Mouse (Mus musculus) heart, embryonic 14.5 days (tissue): ENCODE measurements around the gene Psen2. TPM values are rescaled to one million over a fixed set of nuclear protein-coding genes. Genes with fewer than 3 reads are reported as not detected.

Source experiments
- ATAC-seq: fragments of 200-750 bp; cut with Nextera tagmentation; 2 replicates; pipeline ENCODE4 v1.8.0; 2017; ENCODE audit warnings: low read depth, moderate TSS enrichment; ENCODE audit not compliant: insufficient number of reproducible peaks, insufficient read depth, low FRiP score
- H3K27ac ChIP-seq, 2 experiments: fragments of 200-500 bp in 1 of 2; fragments of 300-500 bp in 1 of 2; sonication (generic) in 1 of 2; replicated peaks in 1 of 2; 2 replicates each; pipeline ENCODE4 v1.5.1; 2012 to 2014; ENCODE audit warnings: low read depth in 2 of 2, low read length in 2 of 2, control low read depth in 1 of 2, mild to moderate bottlenecking in 1 of 2, mixed read lengths in 1 of 2; ENCODE audit not compliant: control insufficient read depth in 1 of 2, insufficient read depth in 1 of 2
- H3K27me3 ChIP-seq: fragments of 300-500 bp; sonication (generic); 2 replicates; pipeline ENCODE4 v1.6.1; 2014; ENCODE audit warnings: mild to moderate bottlenecking, low read length, control low read depth; ENCODE audit not compliant: control insufficient read depth, insufficient read depth
- H3K36me3 ChIP-seq: fragments of 300-500 bp; sonication (generic); 2 replicates; pipeline ENCODE4 v1.6.1; 2014; ENCODE audit warnings: mild to moderate bottlenecking, control low read depth, low read length, mixed read lengths; ENCODE audit not compliant: control insufficient read depth, insufficient read depth
- H3K4me1 ChIP-seq, 2 experiments: fragments of 200-500 bp in 1 of 2; fragments of 300-500 bp in 1 of 2; sonication (generic) in 1 of 2; 2 replicates each; pipeline ENCODE4 v1.6.1; 2012 to 2014; ENCODE audit warnings: low read length in 2 of 2, control low read depth in 1 of 2, mixed read lengths in 1 of 2; ENCODE audit not compliant: control insufficient read depth in 2 of 2, insufficient read depth in 2 of 2
- H3K4me2 ChIP-seq: fragments of 300-500 bp; sonication (generic); 2 replicates; pipeline ENCODE4 v1.6.1; 2014; ENCODE audit warnings: mild to moderate bottlenecking, low read length
- H3K4me3 ChIP-seq, 2 experiments: fragments of 200-500 bp in 1 of 2; fragments of 300-500 bp in 1 of 2; sonication (generic) in 1 of 2; 2 replicates each; pipeline ENCODE4 v1.5.1; 2012 to 2014; ENCODE audit warnings: low read length in 2 of 2, mild to moderate bottlenecking in 2 of 2, control low read depth in 1 of 2, low read depth in 1 of 2, moderate library complexity in 1 of 2; ENCODE audit not compliant: control insufficient read depth in 1 of 2, insufficient read depth in 1 of 2
- H3K9ac ChIP-seq: fragments of 300-500 bp; sonication (generic); 2 replicates; pipeline ENCODE4 v1.6.1; 2014; ENCODE audit warnings: mild to moderate bottlenecking, low read length
- H3K9me3 ChIP-seq: fragments of 300-500 bp; sonication (generic); 2 replicates; pipeline ENCODE4 v1.6.1; 2016; ENCODE audit warnings: low read length, control low read depth; ENCODE audit not compliant: control insufficient read depth
- WGBS: fragments of 180-500 bp; shearing (Covaris S2); extraction: QIAGEN DNeasy Blood & Tissue Kit; methylation state at CpG from one replicate; pipeline ENCODE4 v1.1.7; 2014; 5-methylcytosine and 5-hydroxymethylcytosine counted together
- polyA plus RNA-seq: library from polyadenylated mRNA; unstranded; fragments of >200 nt; fragmentation: Nextera tagmentation; extraction: Ambion mirVana; gene quantifications from 2 replicates; pipeline ENCODE4 v1.2.1, GENCODE M21; 2014

Gene Psen2
- polyA plus RNA-seq, 1 experiment from 2014 or later = 14.7 TPM

DNA sequence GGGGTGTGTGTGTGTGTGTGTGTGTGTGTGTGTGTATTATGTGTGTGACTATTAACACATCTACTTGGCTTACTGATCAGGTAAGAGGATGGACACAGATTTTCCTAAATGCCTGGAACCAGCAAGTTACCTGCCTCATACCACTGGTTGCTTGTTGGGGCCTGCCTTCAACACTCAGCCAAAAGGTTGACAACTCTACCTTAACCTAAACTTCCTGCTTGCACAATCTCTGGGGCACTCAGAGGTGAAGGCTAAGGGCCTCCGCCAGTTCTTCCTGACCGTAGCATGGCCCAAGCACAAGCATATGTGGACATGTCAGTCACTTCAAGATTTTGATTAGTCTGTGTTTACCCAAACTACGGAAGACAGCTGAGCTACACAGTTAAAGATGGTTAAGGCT, 65.3 kb downstream of the Psen2 start:
- Histone ChIP-seq H3K4me1 (peaks cover 0 to 18% of the 10 kb centered on the region in 2 experiments; a peak in 3 of 4 replicates), H3K9me3 (no peaks in the 10 kb centered on the region), H3K4me2 (no peak overlapping the region), H3K27ac (no peak overlapping the region), H3K27me3 (no peaks in the 10 kb centered on the region), H3K4me3 (no peak overlapping the region), H3K9ac (no peak overlapping the region), H3K36me3 (no peaks in the 10 kb centered on the region)
- 73% methylated on average over 3 of the region's 3 CpGs for WGBS
- ATAC-seq = no peak

DNA sequence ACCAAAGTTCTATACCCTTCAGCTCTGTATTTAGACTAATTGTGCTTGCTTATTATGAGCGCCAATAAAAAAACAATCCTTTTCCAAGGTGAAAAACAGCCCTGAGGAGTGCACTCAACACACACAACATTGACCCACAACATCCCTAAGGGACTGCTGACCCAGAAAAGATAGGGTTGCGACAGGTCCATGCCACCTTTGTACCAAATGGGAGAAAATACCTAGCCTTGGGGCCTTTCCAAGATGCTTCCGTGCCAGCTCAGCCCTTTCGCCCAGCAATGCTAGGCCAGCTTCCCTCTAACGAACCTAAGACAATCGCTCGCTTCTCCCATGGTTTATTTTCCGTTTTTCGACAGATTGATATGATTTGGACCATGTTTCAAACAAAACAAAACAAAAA, 66.7 kb downstream of the Psen2 start:
- Histone ChIP-seq H3K4me3 (peak overlapping the region in 1 of 2 experiments; percentile 82; a peak in 2 of 4 replicates), H3K27me3 (no peaks in the 10 kb centered on the region), H3K9me3 (no peaks in the 10 kb centered on the region), H3K36me3 (no peaks in the 10 kb centered on the region), H3K4me1 (peaks cover under 1 to 23% of the 10 kb centered on the region in 2 experiments), H3K9ac (no peak overlapping the region), H3K4me2 (peak overlapping the region; percentile 81), H3K27ac (no peak overlapping the region)
- WGBS = 91% methylated on average over 9 of the region's 9 CpGs
- no peak for ATAC-seq

DNA sequence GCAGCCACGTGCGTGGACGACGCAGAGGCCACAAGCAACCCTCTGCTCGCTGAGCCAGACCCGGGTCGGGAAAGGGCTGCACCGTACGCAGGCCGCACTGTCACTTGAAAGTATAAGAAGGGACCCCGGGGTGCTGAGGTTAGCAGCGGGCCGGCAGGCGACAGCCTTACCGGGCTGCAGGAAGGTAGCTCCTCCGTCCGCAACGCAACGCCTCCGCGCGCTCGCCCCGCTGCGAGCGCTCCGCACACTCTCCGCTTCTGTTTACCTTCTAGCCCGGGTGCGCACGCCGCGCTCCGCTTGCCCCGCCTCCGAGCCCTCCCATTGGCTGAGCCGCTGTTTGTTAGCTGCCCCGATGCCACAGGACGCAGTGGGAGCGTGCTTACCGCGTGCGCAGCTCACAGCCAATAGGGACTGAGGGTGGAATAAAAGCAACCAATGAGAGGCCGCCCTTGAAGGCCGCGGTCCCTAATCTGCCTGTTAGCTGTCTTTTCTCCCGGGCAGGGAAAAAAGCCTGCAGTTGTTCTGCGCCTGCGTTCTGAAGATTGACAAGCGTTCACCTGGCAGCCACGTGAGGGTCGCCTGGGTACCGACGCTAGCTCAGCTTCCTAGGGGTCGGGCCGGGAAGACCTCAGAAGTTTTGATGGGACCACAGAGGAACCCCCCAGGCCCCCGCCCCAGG, 67.4 kb downstream of the Psen2 start:
- peak; percentile 97 for ATAC-seq
- Histone ChIP-seq H3K9me3 (no peaks in the 10 kb centered on the region), H3K9ac (peak overlapping the region; percentile 74), H3K27ac (peak overlapping the region; percentile 4 to 83; a peak in 3 of 4 replicates), H3K27me3 (no peaks in the 10 kb centered on the region), H3K4me1 (peaks cover 5 to 28% of the 10 kb centered on the region in 2 experiments), H3K4me2 (peak overlapping the region; percentile 81), H3K36me3 (no peaks in the 10 kb centered on the region), H3K4me3 (peak overlapping the region; percentile 76 to 82)
- 2% methylated on average over 55 of the region's 57 CpGs for WGBS

GRCm38 (mm10) chr1:180194781-180195471, 68.3 kb downstream of the Psen2 start:
- peaks cover 11 to 36% of the 10 kb centered on the region in 2 experiments for H3K4me1 ChIP-seq
- peak overlapping the region; percentile 81 for H3K4me2 ChIP-seq
- H3K9ac ChIP-seq = peak overlapping the region; percentile 74
- peak overlapping the region; percentile 76 to 82 for H3K4me3 ChIP-seq
- WGBS = 13% methylated on average over 9 of the region's 9 CpGs
- H3K36me3 ChIP-seq = no peaks in the 10 kb centered on the region
- ATAC-seq = peak; percentile 32; the same call in 1 of the 2 replicates
- peak overlapping the region; percentile 83 to 86 for H3K27ac ChIP-seq
- H3K9me3 ChIP-seq = no peaks in the 10 kb centered on the region
- no peaks in the 10 kb centered on the region for H3K27me3 ChIP-seq

- no peaks in the 10 kb centered on the region for H3K36me3 ChIP-seq
- H3K27ac ChIP-seq = peak overlapping the region; percentile 83 to 86
- H3K4me1 ChIP-seq = peaks cover 11 to 40% of the 10 kb centered on the region in 2 experiments
- H3K4me3 ChIP-seq = peak overlapping the region in 1 of 2 experiments; percentile 82; a peak in 1 of 4 replicates
- H3K27me3 ChIP-seq = no peaks in the 10 kb centered on the region
- ATAC-seq = no peak
- peak overlapping the region; percentile 74 for H3K9ac ChIP-seq
- H3K9me3 ChIP-seq = no peaks in the 10 kb centered on the region
- WGBS = 79% methylated on average over 9 of the region's 9 CpGs
- H3K4me2 ChIP-seq = peak overlapping the region; percentile 81
Measured at GRCm38 (mm10) chr1:180194048-180194447, 69.2 kb downstream of the Psen2 start.

- Histone ChIP-seq H3K9ac (0 out of 2 replicates have a peak overlapping the region, but pooled peaks have one; percentile 2), H3K4me2 (peak overlapping the region; percentile 81; the same call in 1 of the 2 replicates)
- 68% methylated on average over 8 of the region's 8 CpGs for WGBS
Measured at GRCm38 (mm10) chr1:180193391-180193935, 69.8 kb downstream of the Psen2 start.

DNA sequence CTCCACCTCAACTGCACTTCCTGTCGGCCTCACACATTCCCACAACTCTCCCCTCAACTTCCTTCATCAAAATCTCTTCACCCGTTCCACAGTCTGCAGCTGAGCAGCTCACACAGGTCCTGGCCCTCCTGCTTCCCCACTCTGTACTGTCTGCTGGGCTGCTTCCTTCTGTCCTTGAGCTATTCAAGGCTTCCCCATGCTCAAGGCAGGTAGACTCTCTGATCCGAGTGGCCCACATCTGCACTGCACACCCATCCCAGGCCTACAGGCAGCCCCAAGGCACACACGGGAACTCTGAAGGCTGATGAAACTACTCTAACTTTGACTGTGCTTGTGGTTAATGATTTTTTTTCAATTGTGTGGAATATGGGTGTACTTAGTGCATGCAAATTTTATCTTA, 70.4 kb downstream of the Psen2 start:
- Histone ChIP-seq H3K9me3 (no peaks in the 10 kb centered on the region), H3K9ac (no peak overlapping the region), H3K27me3 (no peaks in the 10 kb centered on the region), H3K27ac (no peak overlapping the region), H3K36me3 (no peaks in the 10 kb centered on the region), H3K4me3 (no peak overlapping the region), H3K4me1 (peaks cover 13 to 44% of the 10 kb centered on the region in 2 experiments), H3K4me2 (0 out of 2 replicates have a peak overlapping the region, but pooled peaks have one; percentile 1)
- 56% methylated on average over 4 of the region's 4 CpGs for WGBS
- no peak for ATAC-seq

More at GRCm38 (mm10) chr1:180193391-180193935, 69.8 kb downstream of the Psen2 start:
- no peak overlapping the region for H3K4me3 ChIP-seq
- peaks cover 13 to 44% of the 10 kb centered on the region in 2 experiments for H3K4me1 ChIP-seq
- ATAC-seq = no peak
- H3K27me3 ChIP-seq = no peaks in the 10 kb centered on the region
- no peaks in the 10 kb centered on the region for H3K9me3 ChIP-seq
- no peaks in the 10 kb centered on the region for H3K36me3 ChIP-seq
- peak overlapping the region in 1 of 2 experiments; percentile 83; a peak in 1 of 4 replicates for H3K27ac ChIP-seq
